Mouse (Mus musculus): ENCODE measurements at regions not wholly inside any gene's neighbourhood (a gene's known extent, or its start where the extent isn't known, plus 50 kb on each side); places are given as distances from the start of the nearest gene placed in this dataset.
A peak's percentile ranks its signal among the peaks of the same experiment; 100 is the strongest.

- peak; percentile 14 for DNase-seq (ENCODE audit: low read depth, low spot score)
Measured at GRCm38 (mm10) chr1:49537965-49538364, 1362.5 kb upstream of the Tmeff2 start.

GRCm38 (mm10) chr1:49572101-49572500 lies 1328.3 kb upstream of the Tmeff2 start:
- DNase-seq (ENCODE audit: low read depth, low spot score) = peak; percentile 4

GRCm38 (mm10) chr1:49572561-49572960 lies 1327.9 kb upstream of the Tmeff2 start:
- DNase-seq (ENCODE audit: low read depth, low spot score) = no peak

All from brain, adult 2 months (tissue).